Mouse (Mus musculus): ENCODE data around the gene Ptprq.

DNA sequence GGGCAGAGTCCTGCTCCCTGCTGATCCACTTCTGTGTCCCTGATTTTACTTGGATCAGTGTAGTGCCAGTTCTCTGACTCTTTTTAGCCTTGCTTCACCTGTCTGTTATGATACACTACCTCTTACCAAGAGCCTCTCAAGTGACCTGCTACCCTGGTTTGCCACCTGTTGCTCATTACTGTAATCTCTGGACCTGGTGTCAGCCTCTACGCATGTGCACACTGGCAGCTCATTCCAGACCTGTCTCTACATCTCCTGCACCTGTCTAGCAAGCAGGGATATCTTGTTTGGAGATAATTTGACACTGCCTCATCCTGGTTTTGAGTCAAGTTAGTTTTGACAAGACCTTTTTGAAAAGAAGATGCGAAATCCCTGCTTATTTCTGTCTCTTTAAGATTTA, 213.5 kb downstream of the Ptprq start:
- no peak for TF ChIP-seq POLR2A (IDR thresholded peaks at IDR 0.05; ENCODE audit: borderline replicate concordance, extremely low read depth, insufficient read depth, insufficient read length, poor library complexity, severe bottlenecking)
- no peak for TF ChIP-seq CTCF (IDR thresholded peaks at IDR 0.05; ENCODE audit: borderline replicate concordance, extremely low read depth, insufficient read depth, insufficient read length)
